Mouse (Mus musculus): ENCODE results near the gene Ctnnbl1.

Gene Ctnnbl1

DNA sequence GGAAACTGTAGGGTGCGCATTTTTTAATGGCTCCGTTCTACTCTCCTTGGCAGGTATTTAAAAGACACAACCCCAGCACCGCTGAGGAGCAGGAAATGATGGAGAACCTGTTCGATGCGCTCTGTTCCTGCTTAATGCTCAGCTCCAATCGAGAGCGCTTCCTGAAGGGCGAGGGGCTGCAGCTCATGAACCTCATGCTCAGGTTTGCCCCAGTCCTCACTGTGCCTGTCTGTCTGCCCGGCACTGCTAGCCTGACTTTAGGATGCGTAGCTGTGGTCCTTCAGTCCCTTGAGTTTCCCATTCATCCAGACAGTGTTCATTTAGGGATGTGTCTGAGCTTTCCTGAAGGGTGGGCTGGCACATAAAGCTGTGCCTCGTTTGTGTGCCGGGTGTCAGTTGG lies 82.2 kb downstream of the Ctnnbl1 start:
- no peak for DNase-seq (ENCODE audit: low read depth, low spot score)

DNA sequence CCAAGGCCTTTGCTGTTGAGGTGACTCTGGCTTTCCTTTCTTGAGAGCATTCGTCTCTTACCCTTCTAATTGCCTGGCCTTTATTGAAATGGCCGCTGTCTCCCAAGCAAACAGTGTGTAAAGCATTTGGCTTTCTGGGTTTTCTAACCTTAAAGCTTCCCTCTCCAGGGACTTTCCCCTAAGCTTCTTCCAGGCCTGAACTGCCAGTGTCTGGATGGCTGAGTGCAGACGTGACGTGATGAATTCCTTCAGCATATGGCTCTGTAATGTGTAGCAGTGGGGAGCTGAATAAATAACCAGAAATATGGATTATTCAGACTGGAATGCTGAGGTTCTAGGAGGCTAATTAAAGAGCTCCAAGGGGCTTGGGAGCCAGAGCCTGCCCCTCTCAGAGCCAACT lies 84.1 kb downstream of the Ctnnbl1 start:
- no peak for DNase-seq (ENCODE audit: low read depth, low spot score)

DNA sequence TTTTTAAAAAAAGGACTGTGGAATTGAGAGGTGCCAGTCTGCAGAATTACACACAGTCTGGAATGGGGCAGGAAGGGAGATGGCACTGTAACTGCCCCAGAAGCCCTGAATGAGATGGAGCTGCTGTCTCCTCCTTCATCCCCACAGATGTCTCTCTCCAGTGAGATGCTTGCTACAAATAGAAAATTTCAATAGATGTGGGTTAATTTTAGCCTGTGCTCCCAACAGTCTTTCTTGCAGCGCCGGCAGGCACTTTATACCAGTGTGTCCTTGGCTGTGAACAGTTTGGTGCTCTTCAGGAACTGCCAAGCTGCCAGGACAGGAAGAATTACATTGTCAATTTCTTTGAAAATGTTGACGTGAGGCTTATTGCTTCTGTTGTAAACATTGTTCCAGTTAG lies 86.3 kb downstream of the Ctnnbl1 start:
- DNase-seq (ENCODE audit: low read depth, low spot score) = no peak

DNA sequence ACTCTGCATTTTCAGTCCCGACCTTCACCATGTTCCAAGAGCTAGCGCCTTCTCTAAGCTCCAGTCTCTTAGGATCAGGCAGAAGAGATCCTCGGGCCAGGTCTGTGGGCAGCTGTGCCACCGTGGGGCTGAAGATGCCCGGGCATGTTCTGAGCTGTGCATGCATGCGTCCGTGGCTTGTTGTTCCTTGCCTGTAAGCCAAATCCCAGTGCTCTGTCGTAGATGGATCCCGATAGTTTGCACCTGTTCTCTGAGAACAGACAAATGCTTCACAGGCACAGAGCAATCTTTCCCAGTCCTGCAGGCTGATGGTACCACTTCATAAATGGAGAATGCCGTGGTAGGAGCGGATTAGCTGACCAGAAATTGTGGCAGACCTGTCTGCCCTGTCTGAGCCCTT lies 87.0 kb downstream of the Ctnnbl1 start:
- DNase-seq (ENCODE audit: low read depth, low spot score) = no peak

DNA sequence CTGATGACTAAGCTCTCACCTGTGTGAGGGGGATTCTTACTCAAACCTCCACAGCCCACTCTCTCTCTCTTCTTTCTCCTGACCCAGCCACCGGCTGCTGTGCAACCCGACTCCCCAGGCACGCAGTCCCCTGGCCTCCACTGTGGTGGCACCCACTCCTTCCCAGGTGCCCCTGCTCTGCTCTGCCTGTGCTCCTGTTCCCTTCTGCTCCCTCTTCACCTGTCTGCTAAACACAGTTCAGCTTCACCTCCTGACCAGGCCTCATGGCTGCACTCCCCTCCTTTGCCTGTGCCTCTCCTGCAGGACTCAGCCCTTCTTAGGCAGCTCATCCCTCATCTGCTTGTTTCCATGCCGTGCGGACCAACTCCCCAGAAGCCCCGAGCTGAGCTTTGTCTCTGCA lies 92.9 kb downstream of the Ctnnbl1 start:
- no peak for DNase-seq (ENCODE audit: low read depth, low spot score)

DNA sequence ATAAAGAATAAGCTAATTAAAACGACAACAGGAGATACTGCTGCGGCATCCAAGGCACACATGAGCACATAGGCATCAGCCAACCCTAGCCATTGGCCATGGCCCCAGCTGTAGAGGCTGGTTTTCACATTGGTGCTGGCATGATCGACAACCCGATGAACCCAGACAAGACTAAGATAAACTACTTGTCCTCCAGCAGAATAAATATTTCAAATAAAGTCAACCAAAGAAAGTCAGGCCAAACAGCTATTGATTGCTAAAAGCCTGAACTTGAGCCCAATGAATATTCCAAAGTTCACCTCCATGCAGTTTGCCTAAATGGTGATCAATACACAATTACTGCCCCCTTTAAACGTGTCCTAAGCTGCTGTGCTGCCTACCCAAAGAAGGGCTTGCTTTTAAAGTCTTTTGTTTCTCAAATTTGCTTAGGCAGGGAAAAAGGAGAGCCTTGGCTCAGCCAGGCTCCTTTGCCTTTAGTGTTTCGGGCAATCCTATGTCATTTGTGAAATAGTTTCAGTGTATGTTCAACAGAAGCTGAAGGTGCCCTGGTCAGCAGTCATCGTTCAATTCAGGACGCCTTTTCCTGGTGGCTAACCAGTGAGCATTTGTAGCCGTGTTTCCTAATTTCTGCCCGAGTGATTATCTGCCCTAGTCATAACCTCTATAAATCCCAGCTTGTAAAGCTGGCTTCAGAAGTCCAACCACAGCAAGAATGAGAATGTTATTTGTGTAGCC lies 93.6 kb downstream of the Ctnnbl1 start:
- no peak for DNase-seq (ENCODE audit: low read depth, low spot score)

DNA sequence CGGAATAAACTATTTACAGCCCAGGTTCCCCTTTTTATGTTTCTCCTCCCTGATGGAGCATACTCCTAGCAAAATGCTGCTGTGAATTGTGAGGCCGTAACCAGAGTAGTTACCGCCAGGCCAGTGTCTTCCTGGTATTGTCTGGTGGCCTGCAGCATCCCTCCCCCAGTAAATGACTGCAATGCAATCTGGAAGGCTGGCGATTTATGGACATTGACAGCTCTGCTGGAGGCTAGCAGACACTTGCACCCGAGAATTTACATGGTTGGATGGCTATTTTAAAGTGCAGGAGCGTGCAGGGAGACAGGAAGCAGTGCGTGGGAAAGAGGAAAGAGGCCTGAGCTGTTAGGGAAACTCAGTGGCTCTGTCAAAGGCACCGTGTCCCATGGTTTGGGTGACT lies 99.8 kb downstream of the Ctnnbl1 start:
- no peak for DNase-seq (ENCODE audit: low read depth, low spot score)

DNA sequence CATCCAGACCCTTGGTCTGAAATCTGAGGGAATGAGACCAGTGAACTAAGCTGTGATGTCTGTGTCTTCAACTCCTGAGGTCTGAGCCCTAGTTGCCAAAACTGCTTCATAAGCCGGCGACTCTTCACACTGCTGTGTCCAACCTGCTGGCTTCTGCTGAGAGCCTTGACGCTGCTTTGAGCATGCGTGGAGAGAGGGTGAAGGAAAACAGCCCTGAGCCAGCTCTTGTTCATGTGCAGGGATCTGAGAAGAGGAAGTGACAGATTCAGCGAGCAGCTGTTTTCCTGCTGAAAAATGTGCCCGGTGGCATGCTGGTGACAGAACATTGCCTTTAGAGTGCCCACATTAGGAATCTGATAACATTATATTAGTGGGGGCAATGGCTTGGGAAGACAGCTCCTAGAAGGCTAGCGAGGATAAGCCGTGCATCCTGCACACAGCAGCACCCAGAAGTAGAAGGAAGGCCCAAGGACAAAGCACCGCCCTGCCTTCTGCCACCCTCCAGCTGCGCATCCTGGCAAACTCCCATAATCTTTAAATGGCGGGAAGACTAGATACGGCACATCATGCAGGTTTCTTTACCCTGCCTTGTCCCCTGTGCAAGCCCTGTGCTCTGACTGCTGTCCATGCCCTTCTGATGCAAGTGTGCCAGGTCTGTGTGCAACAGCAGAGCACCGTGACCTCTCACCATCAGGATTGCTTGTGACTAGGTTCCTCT lies 101.2 kb downstream of the Ctnnbl1 start:
- no peak for DNase-seq (ENCODE audit: low read depth, low spot score)

DNA sequence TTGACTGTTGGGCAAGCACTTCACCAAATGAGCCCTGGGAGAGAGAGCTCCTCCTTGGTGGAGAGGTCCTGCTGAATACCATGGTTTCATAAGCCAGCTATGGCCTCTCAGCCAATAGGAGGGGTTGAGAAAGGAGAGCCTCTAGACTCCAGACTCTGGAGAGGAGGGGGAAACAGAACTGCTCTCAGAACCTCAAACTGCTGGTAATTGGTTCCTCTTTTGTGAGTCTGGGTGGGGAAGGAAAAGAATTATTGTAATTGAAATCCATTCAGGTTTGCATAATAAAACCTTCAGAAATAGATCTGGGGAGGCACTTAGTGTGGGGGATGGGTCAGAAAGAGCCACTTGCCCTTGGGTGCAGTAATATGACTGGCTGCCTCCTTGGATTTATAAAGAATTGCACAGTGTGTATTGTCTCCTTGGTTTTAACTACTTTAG lies 103.5 kb downstream of the Ctnnbl1 start:
- DNase-seq (ENCODE audit: low read depth, low spot score) = no peak

DNA sequence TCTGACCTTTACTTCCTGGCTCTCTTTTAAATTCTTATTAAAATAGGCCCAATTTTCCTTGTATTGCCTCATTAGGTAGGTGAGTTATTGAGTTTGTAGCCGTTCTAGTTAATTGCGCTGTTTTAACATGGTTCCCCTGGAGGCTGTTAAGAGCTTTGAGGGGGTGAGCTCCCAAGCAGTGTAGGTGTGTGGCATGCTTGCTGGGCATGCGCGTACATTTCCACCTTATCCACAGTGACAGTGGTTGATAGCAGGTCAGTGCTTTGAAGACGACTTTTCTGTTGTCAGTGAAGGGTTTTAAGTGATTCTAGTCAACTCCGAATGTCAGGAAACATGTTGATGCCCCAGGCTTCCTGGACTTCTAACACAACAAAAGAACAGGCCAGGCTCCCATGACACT lies 103.9 kb downstream of the Ctnnbl1 start:
- DNase-seq (ENCODE audit: low read depth, low spot score) = no peak

DNA sequence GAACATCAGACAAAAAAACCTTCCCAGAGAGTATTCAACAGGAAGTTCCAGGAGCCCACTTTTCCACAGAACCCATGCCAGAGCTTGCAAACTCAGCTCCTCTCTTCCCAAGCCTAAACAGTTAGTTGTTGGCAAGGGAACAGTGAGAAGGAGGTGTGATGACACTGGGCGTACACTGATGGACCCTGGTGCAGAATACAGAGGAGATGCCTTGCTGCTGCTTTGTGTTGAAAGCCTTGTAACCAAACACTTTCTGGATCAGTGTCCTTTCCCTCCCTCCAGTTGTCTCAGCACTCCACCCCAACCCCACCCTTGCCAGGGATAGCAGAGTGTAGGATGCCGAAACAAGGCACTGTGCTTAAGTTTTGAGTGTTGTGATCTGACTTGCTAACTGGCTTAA lies 107.5 kb downstream of the Ctnnbl1 start:
- DNase-seq (ENCODE audit: low read depth, low spot score) = no peak

DNA sequence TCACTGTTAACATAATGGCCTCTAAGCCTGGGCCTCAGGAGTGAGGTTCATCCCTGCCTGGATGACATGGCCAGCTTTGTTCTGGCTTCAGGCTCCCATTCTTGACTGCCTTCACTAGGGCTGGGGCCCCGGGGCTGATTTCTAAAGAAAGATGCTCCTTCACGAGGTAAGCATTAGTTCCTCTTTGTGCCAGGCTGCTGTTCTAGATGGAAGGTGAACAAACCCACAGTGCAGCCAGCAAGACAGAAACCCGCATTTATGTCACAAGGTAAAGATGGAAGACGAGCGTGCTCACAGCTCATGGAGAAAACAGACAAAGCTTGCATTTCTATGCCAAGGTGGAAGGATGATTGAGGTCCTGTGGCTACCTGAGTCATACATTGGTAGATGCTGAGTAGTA lies 108.6 kb downstream of the Ctnnbl1 start:
- no peak for DNase-seq (ENCODE audit: low read depth, low spot score)

DNA sequence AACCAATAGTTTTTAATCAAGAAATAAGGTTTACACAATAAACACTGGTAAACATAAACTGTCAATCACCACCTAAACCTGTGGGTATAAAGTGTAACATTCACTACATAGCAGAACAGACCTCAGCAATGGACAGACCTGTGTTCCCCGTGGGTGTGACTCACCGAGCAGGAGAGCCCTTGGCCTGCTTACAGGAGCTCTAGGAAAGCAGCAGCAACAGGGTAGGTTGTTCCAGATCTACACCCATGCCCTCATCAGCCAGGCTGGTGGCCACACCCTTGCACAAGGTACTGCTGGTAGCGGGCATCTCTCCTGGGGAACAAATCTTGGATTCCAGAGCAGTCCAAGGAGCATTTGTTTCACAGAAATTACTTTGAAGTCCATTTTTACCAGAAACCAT lies 115.9 kb downstream of the Ctnnbl1 start:
- no peak for DNase-seq (ENCODE audit: low read depth, low spot score)

DNA sequence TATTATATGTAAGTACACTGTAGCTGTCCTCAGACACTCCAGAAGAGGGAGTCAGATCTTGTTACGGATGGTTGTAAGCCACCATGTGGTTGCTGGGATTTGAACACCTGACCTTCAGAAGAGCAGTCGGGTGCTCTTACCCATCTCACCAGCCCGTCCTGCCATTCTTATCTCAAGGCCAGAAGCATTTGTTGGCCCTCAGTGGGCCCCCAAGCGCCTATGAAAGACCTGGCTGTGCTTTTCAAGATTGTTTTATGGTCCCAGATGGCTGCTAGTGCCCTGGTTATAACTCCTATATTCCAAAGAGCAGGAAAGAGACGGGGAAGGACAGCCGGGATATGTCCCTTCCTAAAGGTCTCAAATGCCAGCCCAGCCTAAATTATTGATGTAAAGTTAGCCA lies 118.6 kb downstream of the Ctnnbl1 start:
- DNase-seq (ENCODE audit: low read depth, low spot score) = no peak

DNA sequence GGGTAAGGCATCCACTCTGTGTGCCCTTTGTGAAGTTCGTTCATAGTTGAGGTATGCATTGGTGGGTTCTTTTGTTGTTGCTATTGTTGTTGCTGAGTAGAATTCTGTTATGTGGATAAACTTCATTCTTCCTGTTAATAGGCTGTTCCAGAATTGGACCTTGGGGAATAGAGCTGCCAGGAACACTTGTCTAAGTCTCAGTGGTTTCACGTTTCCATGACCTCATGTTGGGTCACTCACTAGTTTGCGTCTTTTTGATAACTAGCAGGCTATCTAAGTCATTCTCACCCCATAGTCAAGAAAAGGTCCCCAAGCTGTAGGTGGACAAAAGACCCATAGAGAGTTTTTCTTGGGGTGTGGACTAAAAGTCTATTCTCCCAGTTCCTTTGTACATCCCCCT lies 120.3 kb downstream of the Ctnnbl1 start:
- DNase-seq (ENCODE audit: low read depth, low spot score) = no peak

DNA sequence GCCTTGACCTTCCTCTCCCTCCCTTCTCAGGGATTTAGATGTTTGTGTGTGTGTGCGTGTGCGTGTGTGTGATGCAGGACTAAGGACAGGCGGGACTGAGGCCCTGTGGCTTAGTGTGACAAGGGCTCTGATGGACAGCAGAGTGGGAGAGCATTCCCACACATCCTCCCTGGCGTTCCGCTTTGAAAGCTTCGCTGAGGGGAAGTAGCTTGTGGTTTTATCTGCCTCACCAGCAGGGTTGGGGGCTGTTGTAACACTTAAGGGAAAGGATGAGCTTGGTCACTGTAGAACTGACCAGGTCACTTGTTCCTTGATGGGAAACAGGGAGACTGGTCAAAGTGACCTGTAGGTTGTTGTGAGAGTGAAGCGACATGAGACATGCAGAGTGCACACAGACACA lies 121.1 kb downstream of the Ctnnbl1 start:
- DNase-seq (ENCODE audit: low read depth, low spot score) = no peak

DNA sequence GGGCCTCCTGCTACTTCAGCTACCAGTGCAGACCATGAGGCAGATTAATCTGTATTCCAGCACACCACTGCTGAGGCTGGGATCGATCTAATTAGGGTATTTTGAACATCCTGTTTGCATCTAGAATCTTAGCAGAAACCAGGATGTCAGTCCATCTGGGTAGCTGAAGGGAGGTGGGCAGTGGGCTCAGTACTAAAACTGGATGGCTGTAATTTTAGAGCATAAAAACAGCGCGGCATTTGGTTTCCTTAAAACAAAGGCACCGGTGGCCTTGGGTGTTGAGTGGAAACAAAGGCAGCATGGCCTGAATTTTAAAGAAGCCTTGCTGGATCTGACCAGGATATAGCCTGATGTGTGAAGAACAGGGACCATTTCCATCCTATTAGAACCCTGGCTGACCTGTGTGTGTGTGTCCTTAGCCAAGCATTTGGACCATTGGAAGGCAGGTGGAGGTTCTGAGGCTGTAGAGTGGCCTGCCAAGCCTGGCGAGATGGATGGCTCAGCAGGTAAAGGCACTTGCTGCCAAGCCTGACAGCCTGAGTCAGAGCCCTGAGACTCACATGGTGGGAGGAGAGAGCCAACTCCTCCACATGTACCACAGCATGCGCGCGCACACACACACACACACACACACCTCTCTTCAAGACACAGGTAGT lies 122.0 kb downstream of the Ctnnbl1 start:
- DNase-seq (ENCODE audit: low read depth, low spot score) = no peak

DNA sequence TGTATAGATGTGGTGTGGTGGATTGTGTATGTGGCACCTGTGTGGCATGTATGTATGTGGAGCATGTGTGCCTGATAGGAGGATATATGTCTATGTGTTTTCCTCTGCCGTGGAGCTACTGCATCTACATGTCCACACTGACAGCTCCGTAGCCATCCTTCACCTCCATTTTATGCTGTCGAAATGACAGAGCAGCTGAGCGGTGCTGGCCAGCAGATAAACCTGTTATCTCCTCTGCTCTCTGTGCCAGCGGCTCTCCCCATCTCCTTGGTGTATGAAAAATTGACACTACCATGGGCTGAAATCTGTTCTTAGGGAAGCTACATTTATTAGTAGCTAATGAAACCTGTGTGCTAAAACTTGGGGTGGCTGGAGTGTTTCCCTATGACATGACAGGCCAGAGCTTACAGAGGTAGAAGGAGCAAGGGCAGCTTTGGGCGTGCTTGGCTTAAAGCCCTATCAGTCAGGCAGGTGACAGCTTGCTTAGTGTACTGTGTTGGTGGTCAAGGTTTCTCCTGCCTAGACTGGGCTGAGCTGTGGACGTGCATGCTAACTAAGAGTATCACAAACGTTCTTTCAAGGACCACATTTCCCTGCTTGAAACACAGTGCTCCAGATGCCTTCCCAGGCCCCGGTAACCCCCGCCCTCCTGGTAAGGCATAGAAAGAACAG lies 124.2 kb downstream of the Ctnnbl1 start:
- no peak for DNase-seq (ENCODE audit: low read depth, low spot score)

DNA sequence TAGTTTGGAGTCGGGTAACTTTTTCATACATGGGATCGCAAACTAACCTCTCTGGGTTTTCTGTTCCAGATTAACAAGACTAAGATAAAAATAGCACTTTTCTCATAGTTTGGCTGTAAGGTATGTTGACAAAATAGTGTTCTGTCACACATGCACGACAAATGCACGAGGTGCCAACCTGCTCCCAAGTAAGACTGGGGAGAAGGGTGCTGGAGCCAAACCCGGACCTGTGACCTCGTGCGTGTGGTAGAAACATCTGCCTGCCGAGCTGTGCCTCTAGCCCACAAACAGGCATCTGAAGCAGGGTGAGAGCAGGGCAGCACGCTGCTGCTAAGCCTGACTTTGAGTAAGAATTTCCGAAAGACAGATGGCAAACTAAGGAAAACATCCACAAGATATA lies 125.1 kb downstream of the Ctnnbl1 start:
- no peak for DNase-seq (ENCODE audit: low read depth, low spot score)

DNA sequence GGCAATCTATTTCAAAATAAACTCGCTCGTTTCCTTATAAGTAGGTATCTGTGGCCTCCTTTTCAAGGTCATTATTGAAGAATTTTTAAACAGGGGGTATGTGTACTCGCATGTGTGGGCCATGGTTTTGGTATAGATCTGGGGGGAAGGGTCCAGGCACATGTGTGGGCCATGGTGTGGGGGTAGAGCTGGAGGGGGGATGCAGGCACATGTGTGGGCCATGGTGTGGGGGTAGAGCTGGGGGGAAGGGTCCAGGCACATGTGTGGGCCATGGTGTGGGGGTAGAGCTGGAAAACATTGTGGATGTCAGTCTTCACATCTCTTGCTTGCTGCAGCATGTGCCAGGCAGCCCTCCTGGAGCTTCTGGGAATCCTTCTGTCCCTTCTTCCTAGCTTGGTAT lies 129.9 kb downstream of the Ctnnbl1 start:
- no peak for DNase-seq (ENCODE audit: low read depth, low spot score)

DNA sequence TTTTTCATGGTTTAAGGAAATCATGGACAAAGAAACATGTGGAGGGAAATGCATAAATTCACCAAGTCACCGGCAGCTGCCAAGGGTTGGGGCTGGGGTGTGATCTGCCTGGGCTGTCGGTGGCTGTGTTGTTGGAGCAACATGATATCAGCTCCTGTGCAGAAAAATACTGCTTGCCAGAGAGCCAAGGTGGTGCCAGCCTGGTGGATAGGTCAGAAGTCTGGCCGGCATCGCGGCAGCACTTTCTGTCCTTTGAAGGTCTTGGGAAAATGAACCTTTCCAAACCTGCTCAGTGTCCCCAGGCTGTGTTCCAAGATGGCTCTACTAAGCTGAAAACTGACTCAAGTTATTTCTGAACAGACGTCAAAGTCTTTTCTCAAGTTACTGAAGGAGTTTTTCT lies 133.0 kb downstream of the Ctnnbl1 start:
- no peak for DNase-seq (ENCODE audit: low read depth, low spot score)

DNA sequence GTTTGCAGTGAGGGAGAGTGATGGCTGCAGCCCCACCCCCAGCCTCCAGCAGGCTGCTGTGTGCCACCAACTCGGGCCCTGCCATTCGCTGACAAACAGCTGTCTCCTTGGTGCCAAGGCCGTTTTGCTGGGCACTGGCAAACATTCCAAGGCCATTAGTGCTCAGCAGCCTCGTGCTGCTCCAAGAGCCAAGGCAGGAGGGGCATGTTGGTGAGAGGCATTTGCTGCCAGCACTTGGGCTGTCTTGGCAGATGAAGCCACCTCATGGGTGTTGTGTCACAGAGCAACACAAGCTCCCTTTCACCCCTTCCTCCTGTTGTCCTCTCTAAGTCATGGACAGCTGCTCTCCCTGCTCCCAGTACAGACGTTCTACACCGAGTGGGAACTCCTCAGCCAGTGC lies 136.0 kb downstream of the Ctnnbl1 start:
- DNase-seq (ENCODE audit: low read depth, low spot score) = no peak
